Comparison of ENCODE assay signal across 12 mouse cellular contexts in the genomic region with DNA sequence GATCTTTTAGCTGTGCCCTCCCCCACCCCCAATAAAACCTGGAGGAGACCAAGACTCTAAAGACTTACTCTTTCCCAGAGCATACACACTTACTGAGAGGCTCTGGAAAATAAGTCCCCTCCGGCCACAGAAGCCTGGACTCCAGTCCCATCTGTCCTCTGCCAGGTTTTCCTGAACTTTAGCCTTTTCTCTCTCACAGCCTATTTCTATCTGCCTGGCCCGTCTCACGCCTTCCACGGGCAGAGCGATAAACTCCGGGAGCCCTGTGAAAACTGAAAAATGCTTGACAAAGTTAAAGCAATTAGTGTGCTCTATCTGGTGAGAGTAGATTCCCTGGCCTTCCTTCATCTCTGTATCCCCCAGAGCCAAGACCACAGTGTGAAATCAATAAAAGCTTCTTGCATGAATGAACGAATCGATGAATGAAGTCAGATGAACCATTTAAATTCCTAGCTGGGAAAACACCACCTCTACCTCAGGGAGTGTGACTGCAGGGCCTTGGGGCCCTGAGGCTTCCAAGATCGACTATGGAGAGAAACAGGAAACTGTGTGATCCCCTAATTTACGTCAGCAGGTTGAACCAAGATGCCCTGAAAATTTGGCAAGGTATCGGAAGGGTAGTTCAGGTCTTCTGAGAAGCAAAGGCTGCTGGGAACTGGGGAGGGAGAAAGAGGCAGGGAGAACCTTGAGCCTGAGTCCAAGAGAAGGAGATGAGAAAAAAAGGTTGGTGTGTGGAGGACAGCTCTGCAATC. TPM values are rescaled to one million over a fixed set of nuclear protein-coding genes. Genes with fewer than 3 reads are reported as not detected.
DNase-seq lines count a peak whose midpoint lies in the region; ATAC-seq and TF ChIP-seq lines count a peak whose summit lies in the region.
"Had no signal": no experiment of that assay in that cellular context is flagged by ENCODE, and none has a peak within 500 bp of the region (broad histone marks: within the 10 kb centered on the region; RNA-seq: fewer than 3 reads in every experiment).

No protein-coding gene starts in this region.

- no peak overlapping the region for H3K9ac ChIP-seq in hindbrain, embryonic 11.5 days (ENCODE audit: low read depth, low read length)
- no peak overlapping the region for H3K9ac ChIP-seq in hindbrain, embryonic 12.5 days
- H3K9ac ChIP-seq in midbrain, embryonic 14.5 days (replicated peaks; ENCODE audit: low read length), result no peak overlapping the region
- H3K9ac ChIP-seq in midbrain, postnatal 0 days (replicated peaks; ENCODE audit: low read length, poor library complexity, severe bottlenecking), result no peak overlapping the region
- H3K9ac ChIP-seq in liver, postnatal 0 days (replicated peaks), result no peak overlapping the region
- H3K9ac ChIP-seq: heart, embryonic 13.5 days had no signal

- ATAC-seq in hindbrain, embryonic 11.5 days (ENCODE audit: low FRiP score), result no peak
- no peak for ATAC-seq in hindbrain, embryonic 12.5 days (ENCODE audit: low FRiP score)
- no peak for ATAC-seq in midbrain, embryonic 14.5 days (ENCODE audit: low FRiP score, low TSS enrichment)
- no peak for ATAC-seq in midbrain, postnatal 0 days (ENCODE audit: low FRiP score)
- ATAC-seq in liver, postnatal 0 days, result peak; percentile 24; the same call in 1 of the 2 replicates
- ATAC-seq: forebrain, embryonic 16.5 days had no signal

- H3K4me3 ChIP-seq in hindbrain, embryonic 11.5 days (ENCODE audit: low read depth, low read length), result no peak overlapping the region
- H3K4me3 ChIP-seq in hindbrain, embryonic 12.5 days, result no peak overlapping the region
- no peak overlapping the region for H3K4me3 ChIP-seq in midbrain, embryonic 14.5 days (replicated peaks; ENCODE audit: low read depth, low read length)
- H3K4me3 ChIP-seq in midbrain, postnatal 0 days (ENCODE audit: low read depth, low read length), result no peak overlapping the region
- H3K4me3 ChIP-seq in bone marrow, adult 2 months (replicated peaks; ENCODE audit: control insufficient read depth, low read depth, low read length), result no peak overlapping the region
- H3K4me3 ChIP-seq in liver, postnatal 0 days (ENCODE audit: low read depth, low read length), result no peak overlapping the region
- H3K4me3 ChIP-seq: embryonic facial prominence, embryonic 10.5 days; heart, embryonic 13.5 days had no signal

- H3K27me3 ChIP-seq in hindbrain, embryonic 11.5 days (ENCODE audit: control insufficient read depth, insufficient read depth, low read length), result no peaks in the 10 kb centered on the region
- H3K27me3 ChIP-seq in hindbrain, embryonic 12.5 days, result no peaks in the 10 kb centered on the region
- H3K27me3 ChIP-seq in midbrain, embryonic 14.5 days (ENCODE audit: control insufficient read depth, insufficient read depth, low read length), result no peaks in the 10 kb centered on the region
- H3K27me3 ChIP-seq in midbrain, postnatal 0 days (ENCODE audit: insufficient read depth, low read length), result no peaks in the 10 kb centered on the region
- no peaks in the 10 kb centered on the region for H3K27me3 ChIP-seq in liver, postnatal 0 days (ENCODE audit: insufficient read depth, low read length)
- H3K27me3 ChIP-seq: heart, embryonic 13.5 days had no signal

- WGBS in hindbrain, embryonic 11.5 days, result 64% methylated on average over 11 of the region's 11 CpGs
- WGBS in hindbrain, embryonic 12.5 days, result 55% methylated on average over 11 of the region's 11 CpGs
- WGBS in midbrain, embryonic 14.5 days, result 66% methylated on average over 11 of the region's 11 CpGs
- 49% methylated on average over 11 of the region's 11 CpGs for WGBS in midbrain, postnatal 0 days
- whole genome bisulfite sequencing in bone marrow, adult 2 months, result 71% methylated on average over 11 of the region's 11 CpGs
- 51% methylated on average over 11 of the region's 11 CpGs for WGBS in liver, postnatal 0 days (ENCODE audit: insufficient replicate concordance)

- no peak for TF ChIP-seq POLR2A in bone marrow, adult 2 months (IDR thresholded peaks at IDR 0.05; ENCODE audit: borderline replicate concordance, control insufficient read depth, low read depth, low read length)

- TF ChIP-seq CTCF in midbrain, postnatal 0 days (IDR thresholded peaks at IDR 0.05), result no peak
- no peak for TF ChIP-seq CTCF in bone marrow, adult 2 months (IDR thresholded peaks at IDR 0.05; ENCODE audit: control insufficient read depth, insufficient read depth, low read length)
- TF ChIP-seq CTCF in liver, postnatal 0 days (IDR thresholded peaks at IDR 0.05; ENCODE audit: low read depth), result no peak

- 0 out of 2 replicates have a peak, but pooled peaks have one; percentile 31 for TF ChIP-seq EP300 in liver, postnatal 0 days (IDR thresholded peaks at IDR 0.05; ENCODE audit: low read depth)

- H3K4me1 ChIP-seq in hindbrain, embryonic 11.5 days (replicated peaks; ENCODE audit: control insufficient read depth, insufficient read depth, low read length), result no peaks in the 10 kb centered on the region
- H3K4me1 ChIP-seq in hindbrain, embryonic 12.5 days, result peaks cover 13% of the 10 kb centered on the region
- H3K4me1 ChIP-seq in midbrain, embryonic 14.5 days (ENCODE audit: control insufficient read depth, insufficient read depth, low read length), result no peaks in the 10 kb centered on the region
- H3K4me1 ChIP-seq in midbrain, postnatal 0 days (ENCODE audit: insufficient read depth, low read length), result peaks cover 3% of the 10 kb centered on the region; the same call in 1 of the 2 replicates
- peaks cover 13% of the 10 kb centered on the region for H3K4me1 ChIP-seq in bone marrow, adult 2 months (ENCODE audit: control insufficient read depth, insufficient read depth, low read length)
- peaks cover 61% of the 10 kb centered on the region for H3K4me1 ChIP-seq in liver, postnatal 0 days (ENCODE audit: insufficient read depth)

- peak; percentile 9 for DNase-seq in hindbrain, embryonic 11.5 days (ENCODE audit: low spot score)
- peak; percentile 23 for DNase-seq in midbrain, embryonic 14.5 days
- DNase-seq in midbrain, postnatal 0 days (ENCODE audit: low spot score), result no peak
- no peak for DNase-seq in liver, postnatal 0 days
- no peak for DNase-seq in urinary bladder, postnatal 25 days (ENCODE audit: low spot score)
- no peak for DNase-seq in heart, postnatal 25 days (ENCODE audit: low spot score)
- DNase-seq: thymus, postnatal 14 days had no signal

- no peaks in the 10 kb centered on the region for H3K9me3 ChIP-seq in hindbrain, embryonic 11.5 days (ENCODE audit: control insufficient read depth, low read length)
- H3K9me3 ChIP-seq in hindbrain, embryonic 12.5 days (replicated peaks), result no peaks in the 10 kb centered on the region
- H3K9me3 ChIP-seq in midbrain, embryonic 14.5 days (ENCODE audit: control insufficient read depth, low read length), result no peaks in the 10 kb centered on the region
- H3K9me3 ChIP-seq in midbrain, postnatal 0 days (ENCODE audit: low read length), result no peaks in the 10 kb centered on the region
- no peaks in the 10 kb centered on the region for H3K9me3 ChIP-seq in liver, postnatal 0 days (ENCODE audit: low read length)
- H3K9me3 ChIP-seq: embryonic facial prominence, embryonic 10.5 days; heart, embryonic 13.5 days had no signal

- no peaks in the 10 kb centered on the region for H3K36me3 ChIP-seq in hindbrain, embryonic 11.5 days (ENCODE audit: control insufficient read depth, insufficient read depth, low read length)
- H3K36me3 ChIP-seq in hindbrain, embryonic 12.5 days, result no peaks in the 10 kb centered on the region
- no peaks in the 10 kb centered on the region for H3K36me3 ChIP-seq in midbrain, embryonic 14.5 days (ENCODE audit: control insufficient read depth, insufficient read depth, low read length)
- no peaks in the 10 kb centered on the region for H3K36me3 ChIP-seq in midbrain, postnatal 0 days (ENCODE audit: insufficient read depth, low read length)
- no peaks in the 10 kb centered on the region for H3K36me3 ChIP-seq in liver, postnatal 0 days (replicated peaks; ENCODE audit: insufficient read depth, low read length)
- H3K36me3 ChIP-seq: embryonic facial prominence, embryonic 10.5 days; heart, embryonic 13.5 days had no signal

- H3K27ac ChIP-seq in hindbrain, embryonic 11.5 days (ENCODE audit: low read depth, low read length), result no peak overlapping the region
- no peak overlapping the region for H3K27ac ChIP-seq in hindbrain, embryonic 12.5 days
- H3K27ac ChIP-seq in midbrain, embryonic 14.5 days (replicated peaks; ENCODE audit: low read depth, low read length), result no peak overlapping the region
- H3K27ac ChIP-seq in midbrain, postnatal 0 days (ENCODE audit: low read depth, low read length), result no peak overlapping the region
- H3K27ac ChIP-seq in bone marrow, adult 2 months (ENCODE audit: control insufficient read depth, insufficient read depth, low read depth, low read length, poor library complexity), result peak overlapping the region; percentile 13
- peak overlapping the region; percentile 91 for H3K27ac ChIP-seq in liver, postnatal 0 days (ENCODE audit: low read depth)
- H3K27ac ChIP-seq: embryonic facial prominence, embryonic 10.5 days; heart, embryonic 13.5 days had no signal

- H3K4me2 ChIP-seq in hindbrain, embryonic 11.5 days (replicated peaks; ENCODE audit: low read depth, low read length), result no peak overlapping the region
- no peak overlapping the region for H3K4me2 ChIP-seq in hindbrain, embryonic 12.5 days (replicated peaks)
- H3K4me2 ChIP-seq in midbrain, embryonic 14.5 days (ENCODE audit: low read length), result no peak overlapping the region
- no peak overlapping the region for H3K4me2 ChIP-seq in midbrain, postnatal 0 days (ENCODE audit: low read depth, low read length, poor library complexity, severe bottlenecking)
- H3K4me2 ChIP-seq in liver, postnatal 0 days (ENCODE audit: low read depth, low read length), result peak overlapping the region; percentile 60

- intact Hi-C loops in heart, postnatal 25 days (cut with DNase I), result no loop called here

RNA-seq across cellular contexts. Expression of gene Pik3ap1, which starts 38.6 kb away (rescaled TPM):
- polyA plus RNA-seq in hindbrain, embryonic 11.5 days (2014; fragmentation: Nextera tagmentation; extraction: Ambion mirVana), result 1.7 TPM in 2 replicates
- polyA plus RNA-seq in hindbrain, embryonic 12.5 days (2016; fragmentation: Nextera tagmentation; extraction: Ambion mirVana), result 2.5 and 2.9 TPM in 2 replicates
- polyA plus RNA-seq in midbrain, embryonic 14.5 days (2014; fragmentation: Nextera tagmentation; extraction: Ambion mirVana), result 1.1 and 2.9 TPM in 2 replicates
- 1.6 and 2.0 TPM in 2 replicates for total RNA-seq in midbrain, postnatal 0 days (2014; rRNA removed)
- 2.6 and 3.1 TPM in 2 replicates for polyA plus RNA-seq in midbrain, postnatal 0 days (2015; fragmentation: Nextera tagmentation; extraction: Ambion mirVana)
- 10.0 and 19.2 TPM in 2 replicates for polyA plus RNA-seq in bone marrow, adult 2 months (2011; ENCODE audit: insufficient read depth, insufficient read length, low replicate concordance, missing spikeins)
- polyA plus RNA-seq in liver, postnatal 0 days (2015; fragmentation: Nextera tagmentation; extraction: Ambion mirVana), result 17.1 and 21.8 TPM in 2 replicates
- total RNA-seq in heart, postnatal 25 days (2021), result 1 to 10 TPM; 1.5 to 2.0 TPM

Comparison
In these comparisons a context has a peak if more than half of its experiments do, and no peak if none do; other contexts are left out.
1. DNase-seq: peak in hindbrain, embryonic 11.5 days (single experiment) and midbrain, embryonic 14.5 days (single experiment); none in midbrain, postnatal 0 days (single experiment), liver, postnatal 0 days (single experiment), urinary bladder, postnatal 25 days (single experiment) and heart, postnatal 25 days (single experiment).
2. H3K27ac ChIP-seq: peak in bone marrow, adult 2 months (single experiment) and liver, postnatal 0 days (single experiment); none in hindbrain, embryonic 11.5 days (single experiment), hindbrain, embryonic 12.5 days (single experiment), midbrain, embryonic 14.5 days (single experiment) and midbrain, postnatal 0 days (single experiment).